Mouse (Mus musculus) bone marrow, adult 2 months (tissue): ENCODE data around the gene Copa. TPM values are rescaled to one million over a fixed set of nuclear protein-coding genes. Genes with fewer than 3 reads are reported as not detected.

Experiments used
- H3K27ac ChIP-seq: fragments of 200-500 bp; 2 replicates; pipeline ENCODE4 v1.5.1; 2012; ENCODE audit warnings: low read depth, mild to moderate bottlenecking, control low read depth, inconsistent platforms, low read length; ENCODE audit not compliant: control insufficient read depth, poor library complexity, insufficient read depth
- H3K4me1 ChIP-seq: fragments of 200-500 bp; 2 replicates; pipeline ENCODE4 v1.6.1; 2011; ENCODE audit warnings: low read length; ENCODE audit not compliant: control insufficient read depth, insufficient read depth
- H3K4me3 ChIP-seq: fragments of 200-500 bp; replicated peaks from 2 replicates; pipeline ENCODE3; 2011; ENCODE audit warnings: mild to moderate bottlenecking, low read depth, low read length, control low read depth; ENCODE audit not compliant: control insufficient read depth
- CTCF ChIP-seq: fragments of 200-500 bp; IDR thresholded peaks from 2 replicates; pipeline ENCODE4 v1.5.1; 2011; ENCODE audit warnings: low read length, control low read depth; ENCODE audit not compliant: control insufficient read depth, insufficient read depth
- POLR2A ChIP-seq: fragments of 200-500 bp; IDR thresholded peaks from 2 replicates; pipeline ENCODE4 v1.6.1; 2011; ENCODE audit warnings: low read depth, mild to moderate bottlenecking, control low read depth, low read length, borderline replicate concordance; ENCODE audit not compliant: control insufficient read depth
- whole genome bisulfite sequencing: fragments of 180-500 bp; shearing (Covaris S2); methylation state at CpG from one replicate; pipeline ENCODE4 v1.1.7; 2018; 5-methylcytosine and 5-hydroxymethylcytosine counted together
- polyA plus RNA-seq: library from polyadenylated mRNA; stranded (reverse); fragments of >200 nt; gene quantifications from 2 replicates; pipeline ENCODE4 v1.2.4, GENCODE M21; 2011; ENCODE audit warnings: low replicate concordance; ENCODE audit not compliant: missing spikeins, insufficient read depth, insufficient read length

Copa gene
- polyA plus RNA-seq, 1 experiment: 45.8 TPM

DNA sequence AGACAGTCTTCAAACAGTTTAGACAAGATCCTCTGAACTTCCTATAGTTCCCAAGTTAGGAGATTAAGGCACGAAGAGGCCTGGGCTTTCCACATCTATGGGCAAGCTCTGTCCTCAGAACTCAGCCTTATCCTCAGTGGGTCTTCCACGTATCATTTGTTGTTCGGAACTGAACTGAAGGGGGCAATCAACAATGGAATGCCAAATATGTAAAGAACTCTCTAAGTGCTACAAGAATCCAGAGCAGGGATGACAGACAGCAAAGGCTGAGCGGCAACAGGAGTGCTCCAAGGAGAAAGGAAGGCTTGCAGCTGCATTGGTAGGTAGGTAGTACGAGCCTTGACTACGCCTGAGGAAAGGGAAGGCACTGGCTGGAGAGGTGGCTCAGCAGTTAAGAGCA is 12.1 kb upstream of the Copa start:
- 91% methylated on average over 6 of the region's 6 CpGs for WGBS
- TF ChIP-seq CTCF (no peak), POLR2A (no peak)
- no peak overlapping the region for H3K4me3 ChIP-seq
- H3K4me1 ChIP-seq: no peaks in the 10 kb centered on the region
- no peak overlapping the region for H3K27ac ChIP-seq

DNA sequence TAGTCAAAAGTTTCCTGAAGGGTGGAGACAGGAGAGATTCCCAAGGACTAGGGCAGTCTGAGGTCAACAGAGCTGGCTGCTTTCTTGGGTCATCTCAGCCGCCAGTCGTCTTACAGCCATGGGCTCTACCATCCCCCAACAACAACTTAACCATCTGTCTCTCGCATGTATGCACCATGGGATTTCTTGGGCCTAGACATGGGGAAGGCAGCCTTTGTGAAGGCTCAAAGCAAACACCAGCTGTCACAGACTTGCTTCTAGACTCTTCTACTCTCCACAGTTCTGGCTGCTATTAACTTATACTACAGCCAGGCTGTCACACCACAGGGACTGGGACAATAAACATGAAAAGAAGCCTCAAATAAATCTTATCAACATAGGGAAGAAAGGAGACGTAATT is 10.8 kb upstream of the Copa start:
- TF ChIP-seq POLR2A: no peak
- no peak for TF ChIP-seq CTCF
- no peak overlapping the region for H3K27ac ChIP-seq
- WGBS: 80% methylated on average over 4 of the region's 4 CpGs
- H3K4me1 ChIP-seq: no peaks in the 10 kb centered on the region
- H3K4me3 ChIP-seq: no peak overlapping the region

DNA sequence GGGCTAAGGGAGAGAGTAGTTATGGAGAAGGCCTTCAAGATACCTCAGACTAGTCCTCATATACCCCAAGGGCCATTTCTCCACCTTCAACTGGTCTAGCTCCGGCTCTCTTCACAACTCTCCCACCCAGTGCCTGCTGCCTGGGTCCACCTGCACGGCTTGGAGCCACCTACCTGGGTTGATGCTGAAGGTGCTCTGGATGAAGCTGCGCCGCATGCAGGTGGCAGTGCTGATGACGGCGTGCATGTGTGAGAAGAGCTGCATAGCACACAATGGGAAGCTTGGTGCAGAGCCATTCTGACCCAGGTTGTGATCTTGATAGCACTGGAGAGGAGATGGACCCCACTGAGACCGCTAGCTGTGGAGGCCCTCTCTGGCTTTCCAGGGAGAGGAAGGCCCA is 9.7 kb upstream of the Copa start:
- H3K4me3 ChIP-seq: no peak overlapping the region
- WGBS: 97% methylated on average over 7 of the region's 7 CpGs
- TF ChIP-seq CTCF: no peak
- no peaks in the 10 kb centered on the region for H3K4me1 ChIP-seq
- no peak overlapping the region for H3K27ac ChIP-seq

DNA sequence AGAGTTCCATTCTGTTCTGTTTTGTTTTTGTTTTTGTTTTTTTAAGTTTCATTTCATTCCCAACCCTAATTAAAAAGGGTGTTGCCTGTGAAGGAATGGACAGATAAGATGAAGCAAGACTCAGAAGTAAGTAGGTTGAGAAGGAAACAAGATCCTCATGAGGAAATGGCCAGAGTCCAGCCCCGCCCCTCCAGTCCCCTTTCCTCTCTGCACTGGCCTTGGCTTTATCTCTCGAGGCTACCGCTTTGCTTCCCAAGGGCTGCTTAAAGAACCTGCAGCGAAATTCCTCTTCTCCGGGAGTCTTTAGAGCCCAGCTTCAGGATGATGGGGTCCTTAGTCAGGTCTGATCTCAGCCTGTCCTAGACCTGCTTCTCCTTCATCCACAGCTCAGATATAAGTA is 4.3 kb upstream of the Copa start:
- 58% methylated on average over 5 of the region's 5 CpGs for WGBS
- TF ChIP-seq POLR2A (no peak), CTCF (no peak)
- Histone ChIP-seq H3K27ac (no peak overlapping the region), H3K4me1 (no peaks in the 10 kb centered on the region), H3K4me3 (no peak overlapping the region)

DNA sequence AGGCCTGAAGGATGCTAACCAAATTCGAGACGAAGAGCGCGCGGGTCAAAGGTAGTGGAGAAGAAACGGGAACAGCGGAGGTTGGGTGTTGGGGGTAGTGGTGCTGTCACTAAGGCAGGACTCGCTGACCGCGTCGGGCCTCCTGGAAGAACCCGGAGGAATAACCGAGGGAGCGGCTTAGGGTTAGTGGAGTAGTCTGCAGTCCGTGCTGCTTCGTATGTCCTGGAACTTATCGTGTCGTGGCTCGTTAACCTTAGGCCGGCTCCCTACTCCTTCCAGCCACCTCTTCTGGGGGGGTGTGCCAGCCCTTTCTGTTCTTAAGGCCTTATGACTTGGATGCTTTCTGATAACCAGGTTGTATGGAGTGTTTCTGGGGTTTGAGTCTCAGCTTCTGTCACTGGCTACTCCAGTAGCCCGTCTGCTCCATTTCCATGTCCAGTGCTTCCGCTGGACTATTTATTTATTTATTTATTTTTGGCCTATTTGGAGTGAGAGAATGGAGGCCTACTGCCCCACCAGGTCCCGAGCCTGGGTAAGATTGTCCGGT is 643 bp downstream of the Copa start:
- Histone ChIP-seq H3K4me1 (peaks cover 3% of the 10 kb centered on the region; the same call in 1 of the 2 replicates), H3K4me3 (peak overlapping the region; percentile 94), H3K27ac (peak overlapping the region; percentile 45)
- TF ChIP-seq POLR2A (no peak), CTCF (no peak)
- WGBS: 1% methylated on average over 24 of the region's 24 CpGs

DNA sequence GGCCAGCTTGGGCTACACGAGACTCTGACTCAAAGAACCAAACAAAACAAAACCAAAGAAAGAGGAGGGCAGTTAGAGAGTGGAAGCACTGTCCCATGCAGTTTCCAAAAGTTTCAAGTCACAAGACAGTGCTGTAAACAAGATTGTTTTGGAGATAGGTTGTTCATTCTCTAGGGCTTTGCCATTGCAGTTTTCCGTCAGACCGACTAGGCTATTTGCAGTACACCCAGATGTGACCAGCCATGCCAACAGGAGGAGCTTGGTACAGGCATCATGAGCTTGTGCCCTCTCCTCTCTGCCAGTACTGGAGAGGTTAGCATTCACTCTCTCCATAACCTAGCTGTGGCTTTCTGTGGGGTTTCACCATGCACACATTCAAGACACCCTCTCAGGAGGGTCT is 11.2 kb downstream of the Copa start:
- TF ChIP-seq CTCF (no peak), POLR2A (no peak)
- 86% methylated on average over 3 of the region's 3 CpGs for WGBS
- Histone ChIP-seq H3K27ac (no peak overlapping the region), H3K4me3 (no peak overlapping the region), H3K4me1 (no peaks in the 10 kb centered on the region)

DNA sequence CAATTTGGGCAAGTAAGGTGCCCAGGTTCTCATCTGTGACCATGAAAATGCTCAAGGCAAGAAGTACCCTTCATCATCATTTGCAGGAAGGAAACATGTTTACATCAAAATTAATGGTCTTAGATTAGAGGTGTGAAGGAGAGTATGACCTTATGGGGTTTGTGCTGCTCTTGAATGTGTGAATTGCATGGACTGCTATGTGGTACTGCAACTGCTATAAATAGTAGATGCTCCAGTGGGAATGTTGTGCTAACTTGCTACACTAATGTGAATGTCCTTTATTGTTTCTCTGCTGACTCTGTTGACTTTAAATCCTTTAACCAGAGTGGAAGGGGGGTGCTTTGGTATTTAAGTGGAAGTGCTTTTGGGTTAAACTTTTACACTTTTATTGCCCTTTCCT is 12.0 kb downstream of the Copa start:
- Histone ChIP-seq H3K4me3 (no peak overlapping the region), H3K27ac (no peak overlapping the region), H3K4me1 (no peaks in the 10 kb centered on the region)
- no peak for TF ChIP-seq POLR2A
- TF ChIP-seq CTCF: no peak

DNA sequence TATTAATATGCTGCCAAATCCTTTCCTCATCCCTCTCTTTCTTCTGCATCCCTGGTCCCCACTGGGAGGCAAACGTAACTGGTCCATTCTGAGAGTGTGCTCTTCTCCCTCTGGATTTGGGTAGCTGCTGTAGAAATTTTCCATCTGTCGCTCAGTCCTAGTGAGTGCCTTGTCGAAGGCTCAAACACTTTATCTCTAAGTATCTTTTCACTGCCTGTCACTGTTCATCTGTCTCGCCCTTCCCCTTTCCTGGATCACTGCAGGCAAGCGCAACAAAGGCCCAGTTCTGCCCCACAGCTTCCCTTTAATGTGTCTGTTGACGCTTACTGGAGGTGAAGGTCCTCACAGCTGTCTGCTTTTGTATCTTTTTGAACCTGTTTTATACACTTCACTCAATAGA is 12.9 kb downstream of the Copa start:
- WGBS: 61% methylated on average over 6 of the region's 6 CpGs
- TF ChIP-seq CTCF: no peak
- no peak for TF ChIP-seq POLR2A
- H3K27ac ChIP-seq: no peak overlapping the region
- no peaks in the 10 kb centered on the region for H3K4me1 ChIP-seq
- no peak overlapping the region for H3K4me3 ChIP-seq

DNA sequence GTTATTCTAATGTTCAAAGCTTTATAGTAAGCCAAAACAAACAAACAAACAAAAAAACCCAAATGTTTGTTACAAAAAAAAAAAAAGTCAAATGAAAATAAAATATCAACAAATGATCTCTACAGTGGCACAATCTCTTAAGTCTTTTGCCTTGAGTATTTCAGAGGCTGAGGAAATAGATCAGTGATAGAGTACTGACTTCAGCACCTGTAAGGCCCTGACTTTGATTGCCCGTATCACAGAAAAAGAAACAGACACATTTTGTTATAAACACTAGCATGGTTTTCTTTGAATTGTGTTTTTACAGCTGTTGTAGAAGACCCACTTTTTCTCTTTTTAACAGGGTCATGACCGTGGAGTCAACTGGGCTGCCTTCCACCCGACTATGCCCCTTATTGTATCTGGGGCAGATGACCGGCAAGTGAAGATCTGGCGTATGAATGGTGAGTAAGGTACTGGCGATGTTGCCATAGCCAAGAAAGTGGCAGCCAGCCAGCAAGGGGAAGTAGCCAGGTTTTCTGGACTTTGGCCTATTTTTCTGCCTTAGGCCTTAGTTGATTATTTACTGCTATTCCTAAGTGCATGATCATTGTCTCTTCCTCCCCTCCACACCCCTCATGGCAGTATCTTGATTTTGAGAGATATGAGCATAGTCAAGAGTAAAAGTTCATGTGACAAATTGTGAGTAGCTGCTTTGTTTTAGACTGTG is 17.1 kb downstream of the Copa start:
- TF ChIP-seq CTCF (no peak), POLR2A (no peak)

More for the DNA sequence above, 17.1 kb downstream of the Copa start:
- Histone ChIP-seq H3K27ac (no peak overlapping the region), H3K4me3 (no peak overlapping the region), H3K4me1 (no peaks in the 10 kb centered on the region)
- whole genome bisulfite sequencing: 83% methylated on average over 6 of the region's 6 CpGs
